Mouse (Mus musculus): Measurements from ENCODE around the gene Gm11077.

DNA sequence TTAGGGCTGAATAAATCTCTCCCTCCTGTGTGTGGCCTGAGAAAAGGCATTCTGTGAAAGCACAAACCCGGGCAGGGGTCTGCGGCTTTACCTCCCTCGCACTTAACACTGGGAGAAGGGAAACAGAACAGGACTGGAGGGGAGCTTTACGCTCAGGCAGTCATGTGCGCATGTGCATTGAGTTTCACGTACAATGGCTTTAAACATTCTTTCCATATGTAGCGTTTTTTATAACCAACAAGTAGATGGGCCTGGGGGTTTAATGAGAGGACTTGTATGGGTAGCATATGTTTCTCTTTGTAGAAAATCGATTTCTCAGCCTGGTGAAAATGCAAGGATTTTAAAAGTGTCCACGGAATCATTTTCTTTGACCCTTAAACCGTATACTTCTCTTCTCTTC, 24.0 kb upstream of the Gm11077 start:
- TF ChIP-seq POLR2A (IDR thresholded peaks at IDR 0.05; ENCODE audit: insufficient read length, low read depth) (no peak), MYOG (IDR thresholded peaks at IDR 0.05; ENCODE audit: control insufficient read depth in 1 of 3, insufficient read depth in 1 of 3, insufficient read length in 2 of 3, low read depth in 2 of 3) (no peak)
